ENCODE assay signal across 28 mouse cellular contexts in genomic region chr12:110966079-110966478, GRCm38 (mm10). TPM values are rescaled to one million over a fixed set of nuclear protein-coding genes. Genes with fewer than 3 reads are reported as not detected.
A peak's percentile ranks its signal among the peaks of the same experiment; 100 is the strongest.
DNase-seq lines count a peak whose midpoint lies in the region; ATAC-seq and TF ChIP-seq lines count a peak whose summit lies in the region.
"Had no signal": no experiment of that assay in that cellular context is flagged by ENCODE, and none has a peak within 500 bp of the region (broad histone marks: within the 10 kb centered on the region; RNA-seq: fewer than 3 reads in every experiment).

No protein-coding gene starts in this region.

- no peak for TF ChIP-seq EP300 in stomach, postnatal 0 days (optimal IDR thresholded peaks at IDR 0.05)
- TF ChIP-seq EP300 in liver, embryonic 14.5 days (IDR thresholded peaks at IDR 0.05; ENCODE audit: low read depth) = 0 out of 2 replicates have a peak, but pooled peaks have one; percentile 12

- no peak overlapping the region for H3K4me2 ChIP-seq in stomach, embryonic 15.5 days
- no peak overlapping the region for H3K4me2 ChIP-seq in stomach, postnatal 0 days (replicated peaks; ENCODE audit: low read depth)
- peak overlapping the region; percentile 23; the same call in 1 of the 2 replicates for H3K4me2 ChIP-seq in liver, embryonic 14.5 days (ENCODE audit: low read depth)
- H3K4me2 ChIP-seq: forebrain, embryonic 13.5 days; heart, embryonic 13.5 days; midbrain, embryonic 15.5 days; neural tube, embryonic 15.5 days had no signal

- no peak for TF ChIP-seq CTCF in stomach, postnatal 0 days (IDR thresholded peaks at IDR 0.05; ENCODE audit: low read depth)
- no peak for TF ChIP-seq CTCF in liver, embryonic 14.5 days (IDR thresholded peaks at IDR 0.05; ENCODE audit: low read depth)

- no peak for DNase-seq in stomach, postnatal 0 days (ENCODE audit: low spot score)
- no peak for DNase-seq in liver, embryonic 14.5 days (ENCODE audit: low read depth in 3 of 3, low spot score in 3 of 3)
- DNase-seq in left cerebral cortex, postnatal 14 days (ENCODE audit: low spot score in 2 of 2) = no peak
- DNase-seq in right cerebral cortex, adult 2 months (ENCODE audit: low spot score in 2 of 2) = no peak
- DNase-seq in kidney, adult 11 months = no peak
- DNase-seq: adrenal gland, adult 8-10 months; cerebellum, adult 11 months; cerebellum, adult 9-10 months; cerebellum, postnatal 36 days; gastrocnemius, postnatal 25 days; heart, adult 18-20 months; heart, postnatal 14 days; kidney, adult 8-10 months; layer of hippocampus, adult 9-11 months; lung, postnatal 36 days; retina, postnatal 1 day; right cerebral cortex, postnatal 25 days; thymus, adult 18-20 months; thymus, postnatal 25 days had no signal

- peak; percentile 74; the same call in 1 of the 2 replicates for ATAC-seq in stomach, embryonic 15.5 days (ENCODE audit: insufficient read depth, low FRiP score, low read depth)
- no peak for ATAC-seq in stomach, postnatal 0 days (ENCODE audit: low FRiP score, low TSS enrichment)
- peak; percentile 69 for ATAC-seq in liver, embryonic 14.5 days (ENCODE audit: insufficient read depth)
- ATAC-seq: CD4-positive, CD25-positive, alpha-beta regulatory T cell, adult 4 months; forebrain, embryonic 13.5 days; hindbrain, embryonic 16.5 days; midbrain, embryonic 15.5 days had no signal

- no peaks in the 10 kb centered on the region for H3K4me1 ChIP-seq in stomach, embryonic 15.5 days
- no peaks in the 10 kb centered on the region for H3K4me1 ChIP-seq in stomach, postnatal 0 days (replicated peaks; ENCODE audit: control insufficient read depth, insufficient read depth)
- H3K4me1 ChIP-seq in erythroblast, embryonic 14.5 days (ENCODE audit: control insufficient read depth) = peaks cover 63% of the 10 kb centered on the region
- peaks cover 23 to 25% of the 10 kb centered on the region in 2 experiments for H3K4me1 ChIP-seq in liver, embryonic 14.5 days (replicated peaks; ENCODE audit: control insufficient read depth in 2 of 2, insufficient read depth in 2 of 2, low read length in 1 of 2)
- H3K4me1 ChIP-seq: midbrain, embryonic 15.5 days; neural tube, embryonic 15.5 days had no signal

- H3K9ac ChIP-seq in stomach, embryonic 15.5 days = no peak overlapping the region
- no peak overlapping the region for H3K9ac ChIP-seq in stomach, postnatal 0 days (ENCODE audit: low read length)
- H3K9ac ChIP-seq in liver, embryonic 14.5 days (replicated peaks) = 0 out of 2 replicates have a peak overlapping the region, but pooled peaks have one; percentile 1
- H3K9ac ChIP-seq: forebrain, embryonic 13.5 days; heart, embryonic 13.5 days; midbrain, embryonic 15.5 days; neural tube, embryonic 15.5 days had no signal

- H3K9me3 ChIP-seq in stomach, embryonic 15.5 days = no peaks in the 10 kb centered on the region
- H3K9me3 ChIP-seq in stomach, postnatal 0 days (ENCODE audit: control insufficient read depth, low read length) = no peaks in the 10 kb centered on the region
- H3K9me3 ChIP-seq in erythroblast, embryonic 14.5 days (ENCODE audit: control insufficient read depth, low read length) = no peaks in the 10 kb centered on the region
- no peaks in the 10 kb centered on the region for H3K9me3 ChIP-seq in liver, embryonic 14.5 days (ENCODE audit: control insufficient read depth, low read length)
- H3K9me3 ChIP-seq: forebrain, embryonic 13.5 days; heart, embryonic 13.5 days; midbrain, embryonic 15.5 days; neural tube, embryonic 15.5 days had no signal

- no peak overlapping the region for H3K27ac ChIP-seq in stomach, embryonic 15.5 days
- no peak overlapping the region for H3K27ac ChIP-seq in stomach, postnatal 0 days (replicated peaks)
- H3K27ac ChIP-seq in liver, embryonic 14.5 days = peak overlapping the region; percentile 70
- H3K27ac ChIP-seq: forebrain, embryonic 13.5 days; heart, embryonic 13.5 days; kidney, postnatal 0 days; midbrain, embryonic 15.5 days; neural tube, embryonic 15.5 days had no signal

- H3K4me3 ChIP-seq in stomach, embryonic 15.5 days (replicated peaks) = no peak overlapping the region
- no peak overlapping the region for H3K4me3 ChIP-seq in stomach, postnatal 0 days (ENCODE audit: low read depth, low read length)
- H3K4me3 ChIP-seq in erythroblast, embryonic 14.5 days (replicated peaks) = peak overlapping the region; percentile 19
- no peak overlapping the region for H3K4me3 ChIP-seq in liver, embryonic 14.5 days (ENCODE audit: insufficient read depth in 1 of 2, low read depth in 2 of 2, low read length in 2 of 2)
- H3K4me3 ChIP-seq: forebrain, embryonic 13.5 days; heart, embryonic 13.5 days; midbrain, embryonic 15.5 days; neural tube, embryonic 15.5 days had no signal

- intact Hi-C loops in left cerebral cortex, postnatal 14 days (cut with DNase I) = no loop called here

- H3K36me3 ChIP-seq in stomach, embryonic 15.5 days = peaks cover 6% of the 10 kb centered on the region
- H3K36me3 ChIP-seq in stomach, postnatal 0 days (ENCODE audit: control insufficient read depth, insufficient read depth, low read length) = peaks cover 8% of the 10 kb centered on the region
- peaks cover 59% of the 10 kb centered on the region for H3K36me3 ChIP-seq in erythroblast, embryonic 14.5 days (ENCODE audit: control insufficient read depth)
- H3K36me3 ChIP-seq in liver, embryonic 14.5 days (replicated peaks; ENCODE audit: control insufficient read depth, insufficient read depth, low read depth) = peaks cover 20% of the 10 kb centered on the region

- WGBS in stomach, embryonic 15.5 days = 76% methylated on average over 4 of the region's 4 CpGs
- 73% methylated on average over 4 of the region's 4 CpGs for WGBS in stomach, postnatal 0 days
- WGBS in liver, embryonic 14.5 days (ENCODE audit: insufficient replicate concordance) = 40% methylated on average over 4 of the region's 4 CpGs

- no peaks in the 10 kb centered on the region for H3K27me3 ChIP-seq in stomach, embryonic 15.5 days (replicated peaks)
- H3K27me3 ChIP-seq in stomach, postnatal 0 days (ENCODE audit: control insufficient read depth, insufficient read depth, low read length) = no peaks in the 10 kb centered on the region
- H3K27me3 ChIP-seq in erythroblast, embryonic 14.5 days (ENCODE audit: control insufficient read depth) = no peaks in the 10 kb centered on the region
- no peaks in the 10 kb centered on the region for H3K27me3 ChIP-seq in liver, embryonic 14.5 days (ENCODE audit: control insufficient read depth, insufficient read depth, low read length)
- H3K27me3 ChIP-seq: forebrain, embryonic 13.5 days; heart, embryonic 13.5 days; midbrain, embryonic 15.5 days; neural tube, embryonic 15.5 days had no signal

RNA-seq across cellular contexts. Expression of gene Ankrd9, which starts 12.8 kb away (rescaled TPM):
- polyA plus RNA-seq in stomach, embryonic 15.5 days (2015; fragmentation: Nextera tagmentation; extraction: Ambion mirVana) = 16.6 and 20.9 TPM in 2 replicates
- 25.1 and 25.9 TPM in 2 replicates for polyA plus RNA-seq in stomach, postnatal 0 days (2015; fragmentation: Nextera tagmentation; extraction: Ambion mirVana)
- 11.8 and 12.2 TPM in 2 replicates for polyA plus RNA-seq in erythroblast, embryonic 14.5 days (2012)
- polyA plus RNA-seq in liver, embryonic 14.5 days (2012; rRNA removed) = 47.4 and 57.4 TPM in 2 replicates
- polyA plus RNA-seq in liver, embryonic 14.5 days (2014; fragmentation: Nextera tagmentation; extraction: Ambion mirVana) = 41.8 and 49.8 TPM in 2 replicates
- 10 to 100 TPM; 12.2 to 14.5 TPM for total RNA-seq in left cerebral cortex, postnatal 14 days (2021)
